Mouse (Mus musculus) intestine, embryonic 15.5 days (tissue): ENCODE data around the gene Bicc1. TPM values are rescaled to one million over a fixed set of nuclear protein-coding genes. Genes with fewer than 3 reads are reported as not detected.

Experiments
- ATAC-seq: fragments of 200-750 bp; cut with Nextera tagmentation; 2 replicates; pipeline ENCODE4 v1.8.0; 2017; ENCODE audit warnings: moderate TSS enrichment, moderate library complexity
- H3K27ac ChIP-seq: fragments of 300-500 bp; sonication (generic); 2 replicates; pipeline ENCODE4 v1.5.1; 2015; ENCODE audit warnings: mild to moderate bottlenecking, inconsistent platforms
- H3K27me3 ChIP-seq: fragments of 300-500 bp; sonication (generic); replicated peaks from 2 replicates; pipeline ENCODE4 v1.6.1; 2015; ENCODE audit warnings: inconsistent platforms
- H3K36me3 ChIP-seq: fragments of 300-500 bp; sonication (generic); 2 replicates; pipeline ENCODE4 v1.6.1; 2015; ENCODE audit warnings: inconsistent platforms
- H3K4me1 ChIP-seq: fragments of 300-500 bp; sonication (generic); replicated peaks from 2 replicates; pipeline ENCODE4 v1.6.1; 2015; ENCODE audit warnings: inconsistent platforms
- H3K4me2 ChIP-seq: fragments of 300-500 bp; sonication (generic); replicated peaks from 2 replicates; pipeline ENCODE4 v1.6.1; 2015; ENCODE audit warnings: mild to moderate bottlenecking, inconsistent platforms
- H3K4me3 ChIP-seq: fragments of 300-500 bp; sonication (generic); replicated peaks from 2 replicates; pipeline ENCODE4 v1.5.1; 2015; ENCODE audit warnings: inconsistent platforms
- H3K9ac ChIP-seq: fragments of 300-500 bp; sonication (generic); 2 replicates; pipeline ENCODE4 v1.6.1; 2015; ENCODE audit warnings: inconsistent platforms
- H3K9me3 ChIP-seq: fragments of 300-500 bp; sonication (generic); 2 replicates; pipeline ENCODE4 v1.6.1; 2016; ENCODE audit warnings: inconsistent platforms
- WGBS: fragments of 180-500 bp; shearing (Covaris S2); methylation state at CpG from one replicate; pipeline ENCODE4 v1.1.7; 2015; 5-methylcytosine and 5-hydroxymethylcytosine counted together
- polyA plus RNA-seq: library from polyadenylated mRNA; unstranded; fragments of >200 nt; fragmentation: Nextera tagmentation; extraction: Ambion mirVana; gene quantifications from 2 replicates; pipeline ENCODE4 v1.2.1, GENCODE M21; 2015

Bicc1 gene
- polyA plus RNA-seq, 1 experiment from 2014 or later = 19.3 TPM

- Histone ChIP-seq H3K4me3 (no peak overlapping the region), H3K27ac (no peak overlapping the region), H3K36me3 (no peaks in the 10 kb centered on the region), H3K27me3 (no peaks in the 10 kb centered on the region), H3K4me2 (no peak overlapping the region), H3K9me3 (no peaks in the 10 kb centered on the region), H3K4me1 (no peaks in the 10 kb centered on the region; the same call in 1 of the 2 replicates), H3K9ac (no peak overlapping the region)
- 93% methylated on average over 6 of the region's 6 CpGs for WGBS
- ATAC-seq = no peak
Measured at GRCm38 (mm10) chr10:71153610-71154009, 5.9 kb downstream of the Bicc1 start.

GRCm38 (mm10) chr10:71153138-71153537 is 6.4 kb downstream of the Bicc1 start:
- H3K4me1 ChIP-seq = no peaks in the 10 kb centered on the region; the same call in 1 of the 2 replicates
- WGBS = 77% methylated on average over 1 of the region's 1 CpGs
- H3K9ac ChIP-seq = no peak overlapping the region
- H3K4me2 ChIP-seq = no peak overlapping the region
- no peak overlapping the region for H3K4me3 ChIP-seq
- no peak for ATAC-seq
- no peaks in the 10 kb centered on the region for H3K27me3 ChIP-seq
- H3K36me3 ChIP-seq = no peaks in the 10 kb centered on the region
- H3K9me3 ChIP-seq = no peaks in the 10 kb centered on the region
- no peak overlapping the region for H3K27ac ChIP-seq

GRCm38 (mm10) chr10:71150486-71150885 is 9.0 kb downstream of the Bicc1 start:
- WGBS = 89% methylated on average over 2 of the region's 2 CpGs
- Histone ChIP-seq H3K9me3 (no peaks in the 10 kb centered on the region), H3K4me3 (no peak overlapping the region), H3K27ac (no peak overlapping the region), H3K4me1 (peaks cover 9% of the 10 kb centered on the region; the same call in 1 of the 2 replicates), H3K4me2 (no peak overlapping the region), H3K9ac (no peak overlapping the region), H3K27me3 (no peaks in the 10 kb centered on the region), H3K36me3 (no peaks in the 10 kb centered on the region)
- ATAC-seq = no peak

GRCm38 (mm10) chr10:71148951-71149603 is 10.4 kb downstream of the Bicc1 start:
- no peaks in the 10 kb centered on the region for H3K27me3 ChIP-seq
- H3K36me3 ChIP-seq = no peaks in the 10 kb centered on the region
- H3K4me1 ChIP-seq = peaks cover 9% of the 10 kb centered on the region; the same call in 1 of the 2 replicates
- no peak overlapping the region for H3K4me3 ChIP-seq
- H3K4me2 ChIP-seq = no peak overlapping the region
- no peak overlapping the region for H3K27ac ChIP-seq
- no peak for ATAC-seq
- H3K9ac ChIP-seq = no peak overlapping the region
- no peaks in the 10 kb centered on the region for H3K9me3 ChIP-seq
- 56% methylated on average over 5 of the region's 5 CpGs for WGBS

- Histone ChIP-seq H3K4me1 (peaks cover 9% of the 10 kb centered on the region; the same call in 1 of the 2 replicates), H3K4me3 (no peak overlapping the region), H3K9me3 (no peaks in the 10 kb centered on the region), H3K27ac (no peak overlapping the region), H3K9ac (no peak overlapping the region), H3K4me2 (no peak overlapping the region), H3K27me3 (no peaks in the 10 kb centered on the region), H3K36me3 (no peaks in the 10 kb centered on the region)
- ATAC-seq = no peak
- 94% methylated on average over 9 of the region's 9 CpGs for whole genome bisulfite sequencing
Measured at GRCm38 (mm10) chr10:71148226-71148625, 11.3 kb downstream of the Bicc1 start.

GRCm38 (mm10) chr10:71146681-71147615 is 12.6 kb downstream of the Bicc1 start:
- Histone ChIP-seq H3K9me3 (no peaks in the 10 kb centered on the region), H3K4me3 (no peak overlapping the region), H3K4me2 (no peak overlapping the region), H3K9ac (no peak overlapping the region), H3K4me1 (peaks cover 9% of the 10 kb centered on the region; the same call in 1 of the 2 replicates), H3K36me3 (no peaks in the 10 kb centered on the region), H3K27me3 (no peaks in the 10 kb centered on the region), H3K27ac (no peak overlapping the region)
- 71% methylated on average over 15 of the region's 15 CpGs for whole genome bisulfite sequencing
- no peak for ATAC-seq

- Histone ChIP-seq H3K9me3 (no peaks in the 10 kb centered on the region), H3K27ac (no peak overlapping the region), H3K36me3 (no peaks in the 10 kb centered on the region), H3K4me1 (peaks cover 9% of the 10 kb centered on the region; the same call in 1 of the 2 replicates), H3K27me3 (no peaks in the 10 kb centered on the region), H3K9ac (no peak overlapping the region), H3K4me2 (no peak overlapping the region), H3K4me3 (no peak overlapping the region)
- ATAC-seq = no peak
- WGBS = 65% methylated on average over 11 of the region's 11 CpGs
Measured at GRCm38 (mm10) chr10:71145801-71146200, 13.7 kb downstream of the Bicc1 start.

- WGBS = 81% methylated on average over 4 of the region's 4 CpGs
- Histone ChIP-seq H3K9ac (no peak overlapping the region), H3K4me3 (no peak overlapping the region), H3K4me1 (peaks cover 9% of the 10 kb centered on the region; the same call in 1 of the 2 replicates), H3K4me2 (no peak overlapping the region), H3K9me3 (no peaks in the 10 kb centered on the region), H3K27me3 (no peaks in the 10 kb centered on the region), H3K27ac (no peak overlapping the region), H3K36me3 (no peaks in the 10 kb centered on the region)
- no peak for ATAC-seq
Measured at GRCm38 (mm10) chr10:71144191-71144590, 15.3 kb downstream of the Bicc1 start.

GRCm38 (mm10) chr10:71142568-71142967 is 16.9 kb downstream of the Bicc1 start:
- no peaks in the 10 kb centered on the region for H3K9me3 ChIP-seq
- H3K27ac ChIP-seq = no peak overlapping the region
- no peak overlapping the region for H3K4me3 ChIP-seq
- ATAC-seq = no peak
- H3K9ac ChIP-seq = no peak overlapping the region
- H3K4me2 ChIP-seq = no peak overlapping the region
- H3K4me1 ChIP-seq = peaks cover 9% of the 10 kb centered on the region; the same call in 1 of the 2 replicates
- 88% methylated on average over 2 of the region's 2 CpGs for WGBS
- H3K27me3 ChIP-seq = no peaks in the 10 kb centered on the region
- no peaks in the 10 kb centered on the region for H3K36me3 ChIP-seq

- WGBS = 81% methylated on average over 6 of the region's 6 CpGs
- H3K9me3 ChIP-seq = no peaks in the 10 kb centered on the region
- no peaks in the 10 kb centered on the region for H3K4me1 ChIP-seq
- H3K36me3 ChIP-seq = no peaks in the 10 kb centered on the region
- ATAC-seq = no peak
- no peak overlapping the region for H3K4me2 ChIP-seq
- H3K27me3 ChIP-seq = no peaks in the 10 kb centered on the region
- no peak overlapping the region for H3K9ac ChIP-seq
- no peak overlapping the region for H3K27ac ChIP-seq
- no peak overlapping the region for H3K4me3 ChIP-seq
Measured at GRCm38 (mm10) chr10:71140281-71140845, 19.1 kb downstream of the Bicc1 start.

GRCm38 (mm10) chr10:71138852-71139197 is 20.7 kb downstream of the Bicc1 start:
- Histone ChIP-seq H3K4me3 (no peak overlapping the region), H3K4me2 (no peak overlapping the region), H3K9ac (no peak overlapping the region), H3K36me3 (no peaks in the 10 kb centered on the region), H3K4me1 (no peaks in the 10 kb centered on the region), H3K27me3 (no peaks in the 10 kb centered on the region), H3K9me3 (no peaks in the 10 kb centered on the region), H3K27ac (no peak overlapping the region)
- no peak for ATAC-seq
- 83% methylated on average over 2 of the region's 2 CpGs for whole genome bisulfite sequencing

GRCm38 (mm10) chr10:71138132-71138851 is 21.2 kb downstream of the Bicc1 start:
- no peak overlapping the region for H3K27ac ChIP-seq
- H3K36me3 ChIP-seq = no peaks in the 10 kb centered on the region
- no peaks in the 10 kb centered on the region for H3K4me1 ChIP-seq
- H3K27me3 ChIP-seq = no peaks in the 10 kb centered on the region
- no peak overlapping the region for H3K9ac ChIP-seq
- no peaks in the 10 kb centered on the region for H3K9me3 ChIP-seq
- no peak for ATAC-seq
- WGBS = 82% methylated on average over 14 of the region's 14 CpGs
- no peak overlapping the region for H3K4me3 ChIP-seq
- H3K4me2 ChIP-seq = no peak overlapping the region
